In genomic region chr7:28576271-28576914, GRCm38 (mm10) we compare ENCODE assay signal across 9 mouse cellular contexts. TPM values are rescaled to one million over a fixed set of nuclear protein-coding genes. Genes with fewer than 3 reads are reported as not detected.
DNase-seq lines count a peak whose midpoint lies in the region; ATAC-seq and TF ChIP-seq lines count a peak whose summit lies in the region.
"Had no signal": no experiment of that assay in that cellular context is flagged by ENCODE, and none has a peak within 500 bp of the region (broad histone marks: within the 10 kb centered on the region; RNA-seq: fewer than 3 reads in every experiment).

No protein-coding gene starts in this region.

- no peak for TF ChIP-seq RAD21 in MEL (IDR thresholded peaks at IDR 0.05; ENCODE audit: low read depth, low read length)

- H3K4me2 ChIP-seq in liver, embryonic 13.5 days: peak overlapping the region; percentile 55
- peak overlapping the region; percentile 20; the same call in 1 of the 2 replicates for H3K4me2 ChIP-seq in stomach, embryonic 14.5 days (replicated peaks; ENCODE audit: low read depth, low read length)
- no peak overlapping the region for H3K4me2 ChIP-seq in midbrain, embryonic 14.5 days (ENCODE audit: low read length)

- H3K79me2 ChIP-seq in MEL (ENCODE audit: control insufficient read depth, insufficient read depth, low read length, poor library complexity): no peaks in the 10 kb centered on the region

- no peak overlapping the region for H3K4me3 ChIP-seq in MEL (ENCODE audit: control insufficient read depth in 1 of 2, insufficient read depth in 1 of 2, low read depth in 2 of 2, low read length in 2 of 2)
- no peak overlapping the region for H3K4me3 ChIP-seq in kidney, adult 2 months (ENCODE audit: insufficient read depth, low read depth, low read length)
- H3K4me3 ChIP-seq in liver, embryonic 13.5 days (replicated peaks): peak overlapping the region; percentile 22; the same call in 1 of the 2 replicates
- H3K4me3 ChIP-seq in stomach, embryonic 14.5 days (ENCODE audit: low read depth, low read length): no peak overlapping the region
- H3K4me3 ChIP-seq in midbrain, embryonic 14.5 days (replicated peaks; ENCODE audit: low read depth, low read length): no peak overlapping the region

- no peak overlapping the region for H3K9ac ChIP-seq in MEL (ENCODE audit: control insufficient read depth, low read depth, low read length, poor library complexity, severe bottlenecking)
- peak overlapping the region; percentile 61 for H3K9ac ChIP-seq in liver, embryonic 13.5 days
- H3K9ac ChIP-seq in stomach, embryonic 14.5 days (replicated peaks; ENCODE audit: low read depth, low read length): no peak overlapping the region; the same call in 1 of the 2 replicates
- no peak overlapping the region for H3K9ac ChIP-seq in midbrain, embryonic 14.5 days (replicated peaks; ENCODE audit: low read length)

- DNase-seq in 3134 (ENCODE audit: extremely low read depth, insufficient read length, low spot score): peak; percentile 71
- peak; percentile 62 for DNase-seq in MEL (ENCODE audit: low read depth, low spot score)
- peak; percentile 66 to 78 for DNase-seq in gastrocnemius, postnatal 4 days (ENCODE audit: low spot score in 2 of 2)
- DNase-seq in kidney, adult 2 months: peak; percentile 74
- DNase-seq in liver, embryonic 13.5 days: peak; percentile 57
- no peak for DNase-seq in midbrain, embryonic 14.5 days

- no peak for TF ChIP-seq EP300 in MEL (IDR thresholded peaks at IDR 0.05; ENCODE audit: low read depth in 1 of 2, low read length in 2 of 2)

- no peaks in the 10 kb centered on the region for H3K9me3 ChIP-seq in MEL (replicated peaks; ENCODE audit: insufficient read depth, low read length)
- H3K9me3 ChIP-seq in liver, embryonic 13.5 days (replicated peaks): no peaks in the 10 kb centered on the region
- H3K9me3 ChIP-seq in stomach, embryonic 14.5 days (ENCODE audit: control insufficient read depth, low read depth, low read length): no peaks in the 10 kb centered on the region
- no peaks in the 10 kb centered on the region for H3K9me3 ChIP-seq in midbrain, embryonic 14.5 days (ENCODE audit: control insufficient read depth, low read length)

- no peak for TF ChIP-seq POLR2A in MEL (IDR thresholded peaks at IDR 0.05; ENCODE audit: control insufficient read depth in 1 of 2, insufficient read depth in 1 of 2, low read depth in 1 of 2, low read length in 2 of 2, poor library complexity in 1 of 2)
- no peak for TF ChIP-seq POLR2A in kidney, adult 2 months (IDR thresholded peaks at IDR 0.05; ENCODE audit: low read depth, low read length)

- H3K36me3 ChIP-seq in MEL (ENCODE audit: control insufficient read depth in 1 of 2, insufficient read depth in 2 of 2, low read length in 2 of 2): no peaks in the 10 kb centered on the region
- no peaks in the 10 kb centered on the region for H3K36me3 ChIP-seq in kidney, adult 2 months (ENCODE audit: control insufficient read depth, insufficient read depth, low read length)
- H3K36me3 ChIP-seq in liver, embryonic 13.5 days: peaks cover 14% of the 10 kb centered on the region
- H3K36me3 ChIP-seq in stomach, embryonic 14.5 days (ENCODE audit: control insufficient read depth, insufficient read depth, low read length): 0 out of 2 replicates have a peak, but pooled peaks cover 7% of the 10 kb centered on the region
- no peaks in the 10 kb centered on the region for H3K36me3 ChIP-seq in midbrain, embryonic 14.5 days (ENCODE audit: control insufficient read depth, insufficient read depth, low read length)

- H3K4me1 ChIP-seq in MEL (ENCODE audit: control insufficient read depth in 1 of 2, insufficient read depth in 2 of 2, low read length in 2 of 2): peaks cover 10 to 11% of the 10 kb centered on the region in 2 experiments
- peaks cover 82% of the 10 kb centered on the region for H3K4me1 ChIP-seq in kidney, adult 2 months (ENCODE audit: control insufficient read depth, insufficient read depth, low read length)
- peaks cover 100% of the 10 kb centered on the region for H3K4me1 ChIP-seq in liver, embryonic 13.5 days (replicated peaks)
- peaks cover 50% of the 10 kb centered on the region for H3K4me1 ChIP-seq in stomach, embryonic 14.5 days (ENCODE audit: control insufficient read depth, insufficient read depth, low read length)
- no peaks in the 10 kb centered on the region; the same call in 1 of the 2 replicates for H3K4me1 ChIP-seq in midbrain, embryonic 14.5 days (ENCODE audit: control insufficient read depth, insufficient read depth, low read length)

- TF ChIP-seq CTCF in MEL (IDR thresholded peaks at IDR 0.05 in 2 of 3, conservative IDR thresholded peaks at IDR 0.05 in 1 of 3; ENCODE audit: control insufficient read depth in 1 of 3, insufficient read depth in 1 of 3, low read depth in 2 of 3, low read length in 3 of 3, poor library complexity in 1 of 3, severe bottlenecking in 1 of 3): no peak
- no peak for TF ChIP-seq CTCF in kidney, adult 2 months (conservative IDR thresholded peaks at IDR 0.05; ENCODE audit: insufficient read depth, insufficient read length, low read depth, low read length)

- 66% methylated on average over 5 of the region's 5 CpGs for WGBS in kidney, adult 2 months
- WGBS in liver, embryonic 13.5 days (ENCODE audit: insufficient replicate concordance): 36% methylated on average over 5 of the region's 5 CpGs
- WGBS in stomach, embryonic 14.5 days: 51% methylated on average over 5 of the region's 5 CpGs
- WGBS in midbrain, embryonic 14.5 days: 78% methylated on average over 5 of the region's 5 CpGs

- no peak overlapping the region for H3K27ac ChIP-seq in MEL (ENCODE audit: control insufficient read depth, low read depth, low read length)
- peak overlapping the region; percentile 88 for H3K27ac ChIP-seq in kidney, adult 2 months (ENCODE audit: insufficient read depth, low read depth, low read length)
- peak overlapping the region; percentile 85 for H3K27ac ChIP-seq in liver, embryonic 13.5 days
- H3K27ac ChIP-seq in stomach, embryonic 14.5 days (ENCODE audit: low read length): peak overlapping the region; percentile 90; the same call in 1 of the 2 replicates
- no peak overlapping the region for H3K27ac ChIP-seq in midbrain, embryonic 14.5 days (replicated peaks; ENCODE audit: low read depth, low read length)
- H3K27ac ChIP-seq: macrophage had no signal

- peak; percentile 79 for ATAC-seq in liver, embryonic 13.5 days (ENCODE audit: low read depth)
- ATAC-seq in stomach, embryonic 14.5 days (ENCODE audit: insufficient number of reproducible peaks, insufficient read depth, low FRiP score, low read depth): peak; percentile 77
- no peak for ATAC-seq in monocyte, adult 5-6 weeks (replicated peaks; ENCODE audit: insufficient number of reproducible peaks, low FRiP score, low TSS enrichment, poor library complexity, severe bottlenecking)
- no peak for ATAC-seq in midbrain, embryonic 14.5 days (ENCODE audit: low FRiP score, low TSS enrichment)

- no peaks in the 10 kb centered on the region for H3K27me3 ChIP-seq in MEL (ENCODE audit: control insufficient read depth in 1 of 2, insufficient read depth in 2 of 2, low read length in 2 of 2)
- no peaks in the 10 kb centered on the region for H3K27me3 ChIP-seq in kidney, adult 2 months (replicated peaks; ENCODE audit: control insufficient read depth, insufficient read depth, low read length)
- no peaks in the 10 kb centered on the region for H3K27me3 ChIP-seq in liver, embryonic 13.5 days
- no peaks in the 10 kb centered on the region for H3K27me3 ChIP-seq in stomach, embryonic 14.5 days (ENCODE audit: control insufficient read depth, insufficient read depth, low read length)
- no peaks in the 10 kb centered on the region for H3K27me3 ChIP-seq in midbrain, embryonic 14.5 days (ENCODE audit: control insufficient read depth, insufficient read depth, low read length)

RNA-seq across cellular contexts. Expression of gene Samd4b, which starts 21.6 kb away (rescaled TPM):
- total RNA-seq in MEL (2012; rRNA removed): 6.4 and 7.2 TPM in 2 replicates
- polyA plus RNA-seq in MEL (2012; ENCODE audit: insufficient read depth in 1 of 2, insufficient read length in 2 of 2, low read depth in 1 of 2, low replicate concordance in 2 of 2, missing spikeins in 1 of 2): 10 to 100 TPM in 1 of 2 experiments, not detected in 1; 45.9 TPM
- 10 to 100 TPM; 43.0 to 44.1 TPM for total RNA-seq in gastrocnemius, postnatal 4 days (2021)
- polyA plus RNA-seq in kidney, adult 2 months (2012; rRNA removed): 67.0 and 79.0 TPM in 2 replicates
- 4.1 and 5.8 TPM in 2 replicates for polyA plus RNA-seq in liver, embryonic 13.5 days (2015; fragmentation: Nextera tagmentation; extraction: Ambion mirVana)
- polyA plus RNA-seq in stomach, embryonic 14.5 days (2014; fragmentation: Nextera tagmentation; extraction: Ambion mirVana): 23.7 and 25.8 TPM in 2 replicates
- total RNA-seq in monocyte, adult 5-6 weeks (2017): 7.1 to 11.4 TPM (median 10.1 TPM) in 3 replicates
- polyA plus RNA-seq in midbrain, embryonic 14.5 days (2014; fragmentation: Nextera tagmentation; extraction: Ambion mirVana): 27.2 and 29.5 TPM in 2 replicates

RNA-seq across cellular contexts. Expression of gene Pak4, which starts 21.6 kb away (rescaled TPM):
- 9.3 and 9.7 TPM in 2 replicates for total RNA-seq in MEL (2012; rRNA removed)
- 10 to 100 TPM in 1 of 2 experiments, not detected in 1; 26.6 TPM for polyA plus RNA-seq in MEL (2012; ENCODE audit: insufficient read depth in 1 of 2, insufficient read length in 2 of 2, low read depth in 1 of 2, low replicate concordance in 2 of 2, missing spikeins in 1 of 2)
- total RNA-seq in gastrocnemius, postnatal 4 days (2021): 10 to 100 TPM; 11.9 to 12.4 TPM
- 36.9 and 41.8 TPM in 2 replicates for polyA plus RNA-seq in kidney, adult 2 months (2012; rRNA removed)
- polyA plus RNA-seq in liver, embryonic 13.5 days (2015; fragmentation: Nextera tagmentation; extraction: Ambion mirVana): 16.2 and 18.5 TPM in 2 replicates
- 41.1 and 47.8 TPM in 2 replicates for polyA plus RNA-seq in stomach, embryonic 14.5 days (2014; fragmentation: Nextera tagmentation; extraction: Ambion mirVana)
- total RNA-seq in monocyte, adult 5-6 weeks (2017): 3.8 to 7.5 TPM (median 4.7 TPM) in 3 replicates
- polyA plus RNA-seq in midbrain, embryonic 14.5 days (2014; fragmentation: Nextera tagmentation; extraction: Ambion mirVana): 12.3 and 15.6 TPM in 2 replicates

RNA-seq across cellular contexts. Expression of gene Nccrp1, which starts 29.3 kb away (rescaled TPM):
- total RNA-seq in MEL (2012; rRNA removed): not detected in 2 replicates
- not detected for polyA plus RNA-seq in MEL (2012; ENCODE audit: insufficient read depth in 1 of 2, insufficient read length in 2 of 2, low read depth in 1 of 2, low replicate concordance in 2 of 2, missing spikeins in 1 of 2)
- total RNA-seq in gastrocnemius, postnatal 4 days (2021): not detected
- 57.2 and 85.4 TPM in 2 replicates for polyA plus RNA-seq in kidney, adult 2 months (2012; rRNA removed)
- not detected in 2 replicates for polyA plus RNA-seq in liver, embryonic 13.5 days (2015; fragmentation: Nextera tagmentation; extraction: Ambion mirVana)
- not detected in 2 replicates for polyA plus RNA-seq in stomach, embryonic 14.5 days (2014; fragmentation: Nextera tagmentation; extraction: Ambion mirVana)
- total RNA-seq in monocyte, adult 5-6 weeks (2017): not detected in 3 replicates
- polyA plus RNA-seq in midbrain, embryonic 14.5 days (2014; fragmentation: Nextera tagmentation; extraction: Ambion mirVana): 0.13 TPM in 1 of 2 replicates, not detected in the other
- polyA plus RNA-seq: macrophage had no signal

RNA-seq across cellular contexts. Expression of gene Sycn, which starts 35.7 kb away (rescaled TPM):
- total RNA-seq in MEL (2012; rRNA removed): not detected in 2 replicates
- polyA plus RNA-seq in MEL (2012; ENCODE audit: insufficient read depth in 1 of 2, insufficient read length in 2 of 2, low read depth in 1 of 2, low replicate concordance in 2 of 2, missing spikeins in 1 of 2): not detected
- not detected for total RNA-seq in gastrocnemius, postnatal 4 days (2021)
- 12.4 and 13.3 TPM in 2 replicates for polyA plus RNA-seq in kidney, adult 2 months (2012; rRNA removed)
- not detected in 2 replicates for polyA plus RNA-seq in liver, embryonic 13.5 days (2015; fragmentation: Nextera tagmentation; extraction: Ambion mirVana)
- polyA plus RNA-seq in stomach, embryonic 14.5 days (2014; fragmentation: Nextera tagmentation; extraction: Ambion mirVana): 0.49 and 1.0 TPM in 2 replicates
- not detected in 3 replicates for total RNA-seq in monocyte, adult 5-6 weeks (2017)
- not detected in 2 replicates for polyA plus RNA-seq in midbrain, embryonic 14.5 days (2014; fragmentation: Nextera tagmentation; extraction: Ambion mirVana)
- polyA plus RNA-seq: macrophage had no signal

RNA-seq across cellular contexts. Expression of gene Ifnl3, which starts 53.8 kb away (rescaled TPM):
- not detected in 2 replicates for total RNA-seq in MEL (2012; rRNA removed)
- not detected for polyA plus RNA-seq in MEL (2012; ENCODE audit: insufficient read depth in 1 of 2, insufficient read length in 2 of 2, low read depth in 1 of 2, low replicate concordance in 2 of 2, missing spikeins in 1 of 2)
- total RNA-seq in gastrocnemius, postnatal 4 days (2021): not detected
- not detected in 2 replicates for polyA plus RNA-seq in kidney, adult 2 months (2012; rRNA removed)
- polyA plus RNA-seq in liver, embryonic 13.5 days (2015; fragmentation: Nextera tagmentation; extraction: Ambion mirVana): not detected in 2 replicates
- not detected in 2 replicates for polyA plus RNA-seq in stomach, embryonic 14.5 days (2014; fragmentation: Nextera tagmentation; extraction: Ambion mirVana)
- not detected in 3 replicates for total RNA-seq in monocyte, adult 5-6 weeks (2017)
- polyA plus RNA-seq in midbrain, embryonic 14.5 days (2014; fragmentation: Nextera tagmentation; extraction: Ambion mirVana): not detected in 2 replicates
- polyA plus RNA-seq: macrophage had no signal

Comparison
In these comparisons a context has a peak if more than half of its experiments do, and no peak if none do; other contexts are left out.
1. H3K27ac ChIP-seq: peak in kidney, adult 2 months (single experiment), liver, embryonic 13.5 days (single experiment) and stomach, embryonic 14.5 days (single experiment); none in MEL (single experiment) and midbrain, embryonic 14.5 days (single experiment).
2. ATAC-seq: peak in liver, embryonic 13.5 days (single experiment) and stomach, embryonic 14.5 days (single experiment); none in monocyte, adult 5-6 weeks (single experiment) and midbrain, embryonic 14.5 days (single experiment).
3. RNA of gene Nccrp1, which starts 29.3 kb away (polyA plus RNA-seq): 57.2 to 85.4 TPM in kidney, adult 2 months; 0.13 TPM in midbrain, embryonic 14.5 days, not detected in stomach, embryonic 14.5 days, not detected in MEL and not detected in liver, embryonic 13.5 days; every median in the first group is over 10 times any median in the second.